Mouse (Mus musculus) lung, embryonic 16.5 days (tissue): Measurements from ENCODE around the gene Kat6b. TPM values are rescaled to one million over a fixed set of nuclear protein-coding genes. Genes with fewer than 3 reads are reported as not detected.

Experiments used
- ATAC-seq: fragments of 200-750 bp; cut with Nextera tagmentation; 2 replicates; pipeline ENCODE4 v1.8.0; 2017; ENCODE audit warnings: low read depth, mild to moderate bottlenecking, moderate library complexity
- H3K27ac ChIP-seq: fragments of 300-500 bp; sonication (generic); 2 replicates; pipeline ENCODE4 v1.5.1; 2014; ENCODE audit warnings: mild to moderate bottlenecking, control low read depth, low read length
- H3K27me3 ChIP-seq: fragments of 300-500 bp; sonication (generic); 2 replicates; pipeline ENCODE4 v1.6.1; 2014; ENCODE audit warnings: low read depth, low read length, mixed read lengths; ENCODE audit not compliant: control insufficient read depth, insufficient read depth
- H3K36me3 ChIP-seq: fragments of 300-500 bp; sonication (generic); 2 replicates; pipeline ENCODE4 v1.6.1; 2014; ENCODE audit warnings: low read length; ENCODE audit not compliant: control insufficient read depth, insufficient read depth
- H3K4me1 ChIP-seq: fragments of 300-500 bp; sonication (generic); replicated peaks from 2 replicates; pipeline ENCODE4 v1.6.1; 2014; ENCODE audit warnings: low read length, mixed read lengths; ENCODE audit not compliant: control insufficient read depth, insufficient read depth
- H3K4me2 ChIP-seq: fragments of 300-500 bp; sonication (generic); 2 replicates; pipeline ENCODE4 v1.6.1; 2014; ENCODE audit warnings: low read depth, low read length, control low read depth
- H3K4me3 ChIP-seq: fragments of 300-500 bp; sonication (generic); 2 replicates; pipeline ENCODE4 v1.5.1; 2014; ENCODE audit warnings: mild to moderate bottlenecking, low read length, control low read depth
- H3K9ac ChIP-seq: fragments of 300-500 bp; sonication (generic); 2 replicates; pipeline ENCODE4 v1.6.1; 2014; ENCODE audit warnings: low read length, control low read depth
- H3K9me3 ChIP-seq: fragments of 300-500 bp; sonication (generic); 2 replicates; pipeline ENCODE4 v1.6.1; 2016; ENCODE audit warnings: low read length; ENCODE audit not compliant: control insufficient read depth
- WGBS: fragments of 180-500 bp; shearing (Covaris S2); extraction: QIAGEN DNeasy Blood & Tissue Kit; methylation state at CpG from one replicate; pipeline ENCODE4 v1.1.7; 2014; 5-methylcytosine and 5-hydroxymethylcytosine counted together
- polyA plus RNA-seq: library from polyadenylated mRNA; unstranded; fragments of >200 nt; fragmentation: Nextera tagmentation; extraction: Ambion mirVana; gene quantifications from 2 replicates; pipeline ENCODE4 v1.2.1, GENCODE M21; 2015

Kat6b gene
- polyA plus RNA-seq, 1 experiment from 2014 or later, result 10.5 TPM

DNA sequence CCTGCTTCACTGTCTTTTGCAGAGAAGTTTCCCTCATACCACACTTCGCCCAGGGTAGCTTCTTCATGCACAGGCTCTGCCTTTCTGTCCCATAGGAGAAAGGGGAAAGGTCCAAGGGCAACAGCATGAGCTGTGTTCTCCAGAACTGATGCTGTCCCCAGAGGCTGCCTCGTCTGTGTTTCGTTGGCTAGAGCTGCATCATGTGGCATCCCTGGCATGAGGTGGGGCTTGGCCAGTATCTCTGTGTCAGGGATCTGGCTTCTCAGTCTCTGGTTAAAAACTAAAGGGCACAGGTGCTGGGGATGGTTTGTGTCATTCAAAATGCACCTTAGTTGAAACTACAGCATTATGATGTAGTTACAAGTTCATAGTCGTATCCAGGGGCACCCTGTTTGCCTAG is 64.3 kb downstream of the Kat6b start:
- Histone ChIP-seq H3K4me3 (no peak overlapping the region), H3K36me3 (peaks cover 4% of the 10 kb centered on the region; the same call in 1 of the 2 replicates), H3K9ac (no peak overlapping the region), H3K4me1 (peaks cover 29% of the 10 kb centered on the region; the same call in 1 of the 2 replicates), H3K27me3 (no peaks in the 10 kb centered on the region), H3K4me2 (no peak overlapping the region), H3K9me3 (peaks cover 8% of the 10 kb centered on the region; the same call in 1 of the 2 replicates), H3K27ac (no peak overlapping the region)
- whole genome bisulfite sequencing, result 73% methylated on average over 4 of the region's 4 CpGs
- no peak for ATAC-seq

- Histone ChIP-seq H3K27ac (no peak overlapping the region), H3K4me1 (peaks cover 30% of the 10 kb centered on the region; the same call in 1 of the 2 replicates), H3K9ac (no peak overlapping the region), H3K9me3 (peaks cover 6% of the 10 kb centered on the region; the same call in 1 of the 2 replicates), H3K36me3 (peaks cover 4% of the 10 kb centered on the region; the same call in 1 of the 2 replicates), H3K4me2 (no peak overlapping the region), H3K27me3 (no peaks in the 10 kb centered on the region), H3K4me3 (no peak overlapping the region)
- ATAC-seq, result no peak
- 67% methylated on average over 3 of the region's 3 CpGs for WGBS
Observed at GRCm38 (mm10) chr14:21546351-21546750, 65.1 kb downstream of the Kat6b start.

DNA sequence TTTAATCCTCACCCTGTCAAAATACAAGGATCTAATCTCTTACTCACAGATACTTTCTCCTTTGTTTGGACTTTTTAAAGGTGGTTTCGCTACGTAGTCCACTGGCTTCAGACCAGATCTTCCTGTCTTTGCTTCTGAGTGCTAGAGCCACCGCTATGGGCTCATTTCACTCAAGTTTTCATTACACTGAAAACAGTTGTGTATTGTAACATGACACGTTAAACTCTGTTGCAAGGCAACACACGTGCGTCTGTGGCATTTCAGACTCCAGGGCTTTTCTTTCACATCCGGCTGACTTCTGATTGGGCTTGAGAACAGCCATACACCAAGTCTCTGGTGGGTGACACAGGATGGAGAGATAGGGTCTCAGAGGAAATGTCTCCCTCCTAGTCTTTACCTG is 66.1 kb downstream of the Kat6b start:
- no peaks in the 10 kb centered on the region for H3K27me3 ChIP-seq
- no peak overlapping the region for H3K4me3 ChIP-seq
- H3K4me1 ChIP-seq, result peaks cover 30% of the 10 kb centered on the region; the same call in 1 of the 2 replicates
- 31% methylated on average over 7 of the region's 7 CpGs for WGBS
- H3K4me2 ChIP-seq, result no peak overlapping the region
- no peak overlapping the region for H3K9ac ChIP-seq
- H3K36me3 ChIP-seq, result peaks cover 1% of the 10 kb centered on the region; the same call in 1 of the 2 replicates
- H3K9me3 ChIP-seq, result peaks cover 3% of the 10 kb centered on the region; the same call in 1 of the 2 replicates
- no peak overlapping the region for H3K27ac ChIP-seq
- ATAC-seq, result peak; percentile 62

- Histone ChIP-seq H3K4me1 (peaks cover 30% of the 10 kb centered on the region; the same call in 1 of the 2 replicates), H3K9ac (no peak overlapping the region), H3K4me2 (no peak overlapping the region), H3K36me3 (no peaks in the 10 kb centered on the region), H3K9me3 (no peaks in the 10 kb centered on the region), H3K4me3 (no peak overlapping the region), H3K27me3 (no peaks in the 10 kb centered on the region), H3K27ac (no peak overlapping the region)
- ATAC-seq, result no peak
- 66% methylated on average over 3 of the region's 3 CpGs for WGBS
Observed at GRCm38 (mm10) chr14:21547965-21548364, 66.7 kb downstream of the Kat6b start.

GRCm38 (mm10) chr14:21548952-21549607 is 67.8 kb downstream of the Kat6b start:
- Histone ChIP-seq H3K9ac (no peak overlapping the region), H3K4me2 (no peak overlapping the region), H3K4me1 (peaks cover 33% of the 10 kb centered on the region; the same call in 1 of the 2 replicates), H3K27ac (no peak overlapping the region), H3K9me3 (no peaks in the 10 kb centered on the region), H3K36me3 (no peaks in the 10 kb centered on the region), H3K27me3 (no peaks in the 10 kb centered on the region), H3K4me3 (no peak overlapping the region)
- no peak for ATAC-seq
- 61% methylated on average over 6 of the region's 6 CpGs for WGBS

GRCm38 (mm10) chr14:21549608-21550115 is 68.4 kb downstream of the Kat6b start:
- H3K4me2 ChIP-seq, result no peak overlapping the region
- 64% methylated on average over 6 of the region's 6 CpGs for WGBS
- no peaks in the 10 kb centered on the region for H3K27me3 ChIP-seq
- peaks cover 35% of the 10 kb centered on the region; the same call in 1 of the 2 replicates for H3K4me1 ChIP-seq
- no peak for ATAC-seq
- H3K9ac ChIP-seq, result no peak overlapping the region
- H3K27ac ChIP-seq, result no peak overlapping the region
- no peaks in the 10 kb centered on the region for H3K9me3 ChIP-seq
- H3K4me3 ChIP-seq, result no peak overlapping the region
- H3K36me3 ChIP-seq, result no peaks in the 10 kb centered on the region

DNA sequence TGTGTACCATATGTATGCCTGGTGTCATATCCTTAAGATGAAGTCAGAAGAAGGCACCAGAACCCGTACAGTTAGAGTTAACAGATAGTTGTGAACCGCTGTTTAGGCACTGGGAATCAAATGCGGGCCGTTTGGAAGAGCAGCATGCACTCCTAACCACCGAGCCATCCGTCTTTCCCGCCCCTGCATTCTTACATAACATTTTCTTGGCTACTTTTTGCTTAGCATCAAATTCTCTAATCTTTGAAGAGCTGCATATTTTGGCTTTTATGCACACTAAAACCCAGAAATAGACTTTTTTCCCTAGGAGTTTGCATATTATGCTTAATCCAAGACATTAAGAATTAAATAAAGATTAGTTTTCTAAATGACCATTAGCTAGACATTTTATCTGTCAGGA is 69.3 kb downstream of the Kat6b start:
- Histone ChIP-seq H3K36me3 (no peaks in the 10 kb centered on the region), H3K4me3 (no peak overlapping the region), H3K9me3 (no peaks in the 10 kb centered on the region), H3K4me1 (peaks cover 31% of the 10 kb centered on the region; the same call in 1 of the 2 replicates), H3K4me2 (no peak overlapping the region), H3K9ac (no peak overlapping the region), H3K27me3 (no peaks in the 10 kb centered on the region), H3K27ac (no peak overlapping the region)
- 62% methylated on average over 7 of the region's 7 CpGs for WGBS
- no peak for ATAC-seq

GRCm38 (mm10) chr14:21551655-21552054 is 70.4 kb downstream of the Kat6b start:
- peaks cover 28% of the 10 kb centered on the region; the same call in 1 of the 2 replicates for H3K4me1 ChIP-seq
- H3K9ac ChIP-seq, result no peak overlapping the region
- no peak overlapping the region for H3K27ac ChIP-seq
- H3K4me3 ChIP-seq, result no peak overlapping the region
- no peak for ATAC-seq
- H3K9me3 ChIP-seq, result no peaks in the 10 kb centered on the region
- 87% methylated on average over 7 of the region's 7 CpGs for WGBS
- no peaks in the 10 kb centered on the region for H3K36me3 ChIP-seq
- H3K4me2 ChIP-seq, result no peak overlapping the region
- no peaks in the 10 kb centered on the region for H3K27me3 ChIP-seq

DNA sequence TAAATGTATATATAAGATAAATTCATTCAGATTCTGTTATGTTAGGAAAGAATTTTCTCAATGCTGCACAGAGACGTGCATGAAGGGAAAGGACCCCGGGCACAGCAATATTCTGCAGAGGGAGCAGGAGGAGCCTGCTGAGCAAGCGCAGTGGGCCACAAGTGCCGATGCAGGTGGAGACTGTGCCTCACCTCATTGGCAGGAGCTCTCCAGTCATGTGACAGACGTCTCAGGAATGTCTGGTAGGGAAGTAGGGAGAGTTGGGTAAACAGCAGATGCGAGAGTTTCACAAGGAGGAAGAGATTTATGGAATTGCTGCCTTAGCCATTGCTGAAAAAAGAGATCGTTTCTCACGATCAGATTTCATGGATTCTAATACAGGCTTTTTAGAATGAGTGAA is 71.7 kb downstream of the Kat6b start:
- peak; percentile 78 for ATAC-seq
- Histone ChIP-seq H3K9me3 (no peaks in the 10 kb centered on the region), H3K27ac (no peak overlapping the region), H3K27me3 (no peaks in the 10 kb centered on the region), H3K36me3 (no peaks in the 10 kb centered on the region), H3K4me2 (peak overlapping the region; percentile 4), H3K9ac (no peak overlapping the region), H3K4me1 (peaks cover 20% of the 10 kb centered on the region; the same call in 1 of the 2 replicates), H3K4me3 (no peak overlapping the region)
- WGBS, result 35% methylated on average over 8 of the region's 8 CpGs
